In the genomic region with DNA sequence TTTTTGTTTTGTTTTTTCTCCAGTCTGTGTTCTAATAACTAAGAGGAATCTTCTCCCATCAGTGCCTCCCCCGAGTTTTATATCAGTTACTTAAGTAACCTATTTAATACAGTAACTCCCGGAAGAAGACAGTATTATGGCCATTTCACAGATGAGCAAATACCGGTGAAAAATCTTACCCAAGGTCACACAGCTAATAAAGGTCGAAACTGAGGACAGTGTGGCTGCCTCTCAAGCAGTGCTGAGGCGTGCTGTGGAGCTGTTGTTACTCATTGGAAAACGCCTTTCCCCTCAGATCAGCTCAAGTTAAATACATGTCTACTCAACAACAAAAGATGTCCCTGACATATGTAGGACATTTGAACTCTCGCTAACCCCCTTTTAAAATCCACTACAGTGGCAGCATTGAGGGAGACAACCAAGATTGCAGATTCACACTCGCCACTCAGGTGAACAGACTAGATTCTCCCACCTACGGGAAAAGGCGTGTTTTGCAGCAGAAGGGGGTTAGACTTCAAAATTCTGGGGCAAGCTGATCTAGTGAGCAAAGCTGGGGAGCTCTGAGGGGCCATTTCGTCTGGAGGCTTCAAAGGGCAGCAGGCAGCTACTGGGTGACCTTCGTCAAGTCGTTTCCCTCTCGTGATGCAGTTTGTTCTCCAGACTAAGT, we compare ENCODE assay signal across 8 mouse cellular contexts. TPM values are rescaled to one million over a fixed set of nuclear protein-coding genes. Genes with fewer than 3 reads are reported as not detected.
DNase-seq lines count a peak whose midpoint lies in the region; ATAC-seq and TF ChIP-seq lines count a peak whose summit lies in the region.

No protein-coding gene starts in this region.

- intact Hi-C loops in left cerebral cortex, adult 2 months (cut with DNase I) = loop anchor here (2.0 kb wide), 1 partner anchor 86 kb away; no protein-coding TSS in a partner anchor

- no peak for ATAC-seq in hindbrain, embryonic 11.5 days (ENCODE audit: low FRiP score)
- no peak for ATAC-seq in midbrain, embryonic 11.5 days (ENCODE audit: low FRiP score)

- TF ChIP-seq CTCF in left cerebral cortex, adult 2 months (IDR thresholded peaks at IDR 0.05) = no peak
- no peak for TF ChIP-seq CTCF in brain, embryonic 14.5 days (IDR thresholded peaks at IDR 0.05; ENCODE audit: borderline replicate concordance, extremely low read depth, insufficient read depth, insufficient read length)

- H3K9me3 ChIP-seq in hindbrain, embryonic 11.5 days (ENCODE audit: control insufficient read depth, low read length) = no peaks in the 10 kb centered on the region
- H3K9me3 ChIP-seq in midbrain, embryonic 11.5 days (ENCODE audit: control insufficient read depth, low read length) = no peaks in the 10 kb centered on the region

- 36% methylated on average over 14 of the region's 14 CpGs for WGBS in hindbrain, embryonic 11.5 days
- WGBS in midbrain, embryonic 11.5 days = 33% methylated on average over 14 of the region's 14 CpGs

- peak overlapping the region; percentile 98 for H3K27ac ChIP-seq in left cerebral cortex, adult 2 months
- H3K27ac ChIP-seq in hindbrain, embryonic 11.5 days (ENCODE audit: low read depth, low read length) = no peak overlapping the region
- H3K27ac ChIP-seq in midbrain, embryonic 11.5 days (ENCODE audit: low read depth, low read length) = no peak overlapping the region

- no peaks in the 10 kb centered on the region for H3K4me1 ChIP-seq in hindbrain, embryonic 11.5 days (replicated peaks; ENCODE audit: control insufficient read depth, insufficient read depth, low read length)
- peaks cover 9% of the 10 kb centered on the region; the same call in 1 of the 2 replicates for H3K4me1 ChIP-seq in midbrain, embryonic 11.5 days (ENCODE audit: control insufficient read depth, insufficient read depth, low read length)

- H3K4me2 ChIP-seq in hindbrain, embryonic 11.5 days (replicated peaks; ENCODE audit: low read depth, low read length) = peak overlapping the region; percentile 48
- peak overlapping the region; percentile 70 for H3K4me2 ChIP-seq in midbrain, embryonic 11.5 days

- DNase-seq in left cerebral cortex, adult 2 months (ENCODE audit: extremely low spot score in 1 of 2, low spot score in 2 of 2) = peak in 1 of 2 experiments; percentile 24
- no peak for DNase-seq in left cerebral cortex, adult 11 months (ENCODE audit: low spot score)
- peak; percentile 25 for DNase-seq in brain, embryonic 14.5 days (ENCODE audit: low read depth)
- DNase-seq in hindbrain, embryonic 11.5 days (ENCODE audit: low spot score) = peak; percentile 7
- DNase-seq in midbrain, embryonic 11.5 days (ENCODE audit: low spot score, missing footprints) = peak; percentile 88
- no peak for DNase-seq in urinary bladder, postnatal 14 days (ENCODE audit: low spot score)
- no peak for DNase-seq in retina, embryonic 14.5 days (ENCODE audit: low spot score)
- no peak for DNase-seq in ovary, postnatal 36 days (ENCODE audit: low spot score)

- peak overlapping the region; percentile 70 for H3K4me3 ChIP-seq in left cerebral cortex, adult 2 months
- peak overlapping the region; percentile 78 for H3K4me3 ChIP-seq in hindbrain, embryonic 11.5 days (ENCODE audit: low read depth, low read length)
- H3K4me3 ChIP-seq in midbrain, embryonic 11.5 days (ENCODE audit: low read depth, low read length) = peak overlapping the region; percentile 55

- H3K27me3 ChIP-seq in hindbrain, embryonic 11.5 days (ENCODE audit: control insufficient read depth, insufficient read depth, low read length) = no peaks in the 10 kb centered on the region
- H3K27me3 ChIP-seq in midbrain, embryonic 11.5 days (ENCODE audit: control insufficient read depth, insufficient read depth, low read length) = no peaks in the 10 kb centered on the region

- H3K36me3 ChIP-seq in hindbrain, embryonic 11.5 days (ENCODE audit: control insufficient read depth, insufficient read depth, low read length) = 0 out of 2 replicates have a peak, but pooled peaks cover 6% of the 10 kb centered on the region
- H3K36me3 ChIP-seq in midbrain, embryonic 11.5 days (ENCODE audit: control insufficient read depth, insufficient read depth, low read length) = peaks cover 21% of the 10 kb centered on the region

- H3K9ac ChIP-seq in hindbrain, embryonic 11.5 days (ENCODE audit: low read depth, low read length) = peak overlapping the region; percentile 86
- H3K9ac ChIP-seq in midbrain, embryonic 11.5 days (ENCODE audit: low read length) = peak overlapping the region; percentile 78

- TF ChIP-seq POLR2A in brain, embryonic 14.5 days (IDR thresholded peaks at IDR 0.05; ENCODE audit: borderline replicate concordance, extremely low read depth, insufficient read depth, insufficient read length, poor library complexity, severe bottlenecking) = no peak

RNA-seq across cellular contexts. Expression of a gene that starts 0.9 kb away (rescaled TPM):
- total RNA-seq in left cerebral cortex, adult 2 months (2021) = 100 to 1,000 TPM; 206 to 211 TPM
- 298 and 375 TPM in 2 replicates for polyA plus RNA-seq in brain, embryonic 14.5 days (2012; rRNA removed)
- 277 and 281 TPM in 2 replicates for polyA plus RNA-seq in hindbrain, embryonic 11.5 days (2014; fragmentation: Nextera tagmentation; extraction: Ambion mirVana)
- 290 and 293 TPM in 2 replicates for polyA plus RNA-seq in midbrain, embryonic 11.5 days (2014; fragmentation: Nextera tagmentation; extraction: Ambion mirVana)

RNA-seq across cellular contexts. Expression of a gene that starts 14.5 kb away (rescaled TPM):
- total RNA-seq in left cerebral cortex, adult 2 months (2021) = 100 to 1,000 TPM; 137 to 141 TPM
- polyA plus RNA-seq in brain, embryonic 14.5 days (2012; rRNA removed) = 231 and 270 TPM in 2 replicates
- polyA plus RNA-seq in hindbrain, embryonic 11.5 days (2014; fragmentation: Nextera tagmentation; extraction: Ambion mirVana) = 267 and 274 TPM in 2 replicates
- 253 and 268 TPM in 2 replicates for polyA plus RNA-seq in midbrain, embryonic 11.5 days (2014; fragmentation: Nextera tagmentation; extraction: Ambion mirVana)

RNA-seq across cellular contexts. Expression of a gene that starts 14.5 kb away (rescaled TPM):
- under 1 TPM; 0.25 to 0.42 TPM for total RNA-seq in left cerebral cortex, adult 2 months (2021)
- polyA plus RNA-seq in brain, embryonic 14.5 days (2012; rRNA removed) = 1.3 and 1.9 TPM in 2 replicates
- polyA plus RNA-seq in hindbrain, embryonic 11.5 days (2014; fragmentation: Nextera tagmentation; extraction: Ambion mirVana) = 3.3 and 4.0 TPM in 2 replicates
- 3.4 and 4.3 TPM in 2 replicates for polyA plus RNA-seq in midbrain, embryonic 11.5 days (2014; fragmentation: Nextera tagmentation; extraction: Ambion mirVana)

RNA-seq across cellular contexts. Expression of a gene that starts 14.5 kb away (rescaled TPM):
- total RNA-seq in left cerebral cortex, adult 2 months (2021) = 10 to 100 TPM; 33.5 to 35.2 TPM
- polyA plus RNA-seq in brain, embryonic 14.5 days (2012; rRNA removed) = 46.0 and 46.4 TPM in 2 replicates
- polyA plus RNA-seq in hindbrain, embryonic 11.5 days (2014; fragmentation: Nextera tagmentation; extraction: Ambion mirVana) = 22.2 and 22.8 TPM in 2 replicates
- 20.6 and 21.6 TPM in 2 replicates for polyA plus RNA-seq in midbrain, embryonic 11.5 days (2014; fragmentation: Nextera tagmentation; extraction: Ambion mirVana)

RNA-seq across cellular contexts. Expression of a gene that starts 26.8 kb away (rescaled TPM):
- 10 to 100 TPM; 30.6 to 37.2 TPM for total RNA-seq in left cerebral cortex, adult 2 months (2021)
- polyA plus RNA-seq in brain, embryonic 14.5 days (2012; rRNA removed) = 5.4 and 5.8 TPM in 2 replicates
- 1.8 and 2.1 TPM in 2 replicates for polyA plus RNA-seq in hindbrain, embryonic 11.5 days (2014; fragmentation: Nextera tagmentation; extraction: Ambion mirVana)
- 1.7 and 1.9 TPM in 2 replicates for polyA plus RNA-seq in midbrain, embryonic 11.5 days (2014; fragmentation: Nextera tagmentation; extraction: Ambion mirVana)

Comparison
In these comparisons a context has a peak if more than half of its experiments do, and no peak if none do; other contexts are left out.
1. DNase-seq: peak in brain, embryonic 14.5 days (single experiment), hindbrain, embryonic 11.5 days (single experiment) and midbrain, embryonic 11.5 days (single experiment); none in left cerebral cortex, adult 11 months (single experiment), urinary bladder, postnatal 14 days (single experiment), retina, embryonic 14.5 days (single experiment) and ovary, postnatal 36 days (single experiment).
2. Peak in every context shown above with its lines, with median percentiles within 50 percentile points of each other: H3K4me3 ChIP-seq.